Mouse (Mus musculus) c-Kit-positive CD71-negative TER-119-negative erythroid progenitor cells, embryonic 14.5 days (primary cell): ENCODE results near the gene Polr2e.

Experiments used
- DNase-seq: peaks from one replicate; pipeline ENCODE4 v3.0.0-alpha.2; 2013; ENCODE audit warnings: low read depth

Gene Polr2e

DNA sequence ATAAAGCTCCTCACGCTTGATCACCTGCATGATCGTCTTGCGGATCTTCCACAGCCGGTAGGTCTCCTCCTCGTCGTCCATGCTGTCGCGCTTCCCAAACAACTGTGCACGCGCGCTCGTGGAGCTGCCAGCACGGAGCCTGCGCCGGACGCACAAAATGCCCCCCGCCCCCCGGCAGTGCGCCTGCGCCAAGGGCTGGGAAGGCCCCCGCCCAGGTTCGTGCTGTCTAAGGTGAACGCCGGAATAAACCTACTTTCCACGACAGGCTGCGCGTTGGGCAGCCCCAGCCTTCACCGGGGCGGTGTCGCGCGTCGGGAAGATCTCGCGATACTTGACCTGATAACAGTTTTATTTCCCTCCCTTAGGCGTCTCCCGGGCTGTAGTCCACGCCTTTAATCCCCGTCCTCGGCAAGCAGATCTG is at the start of gene Polr2e:
Polr2e (minus strand) TSS at position 237 of the 421 bp plus-strand sequence.
- DNase-seq, result peak; percentile 97

- DNase-seq, result no peak
These were observed 49.6 kb upstream of the Polr2e start for GRCm38 (mm10) chr10:80089146-80089545.

DNA sequence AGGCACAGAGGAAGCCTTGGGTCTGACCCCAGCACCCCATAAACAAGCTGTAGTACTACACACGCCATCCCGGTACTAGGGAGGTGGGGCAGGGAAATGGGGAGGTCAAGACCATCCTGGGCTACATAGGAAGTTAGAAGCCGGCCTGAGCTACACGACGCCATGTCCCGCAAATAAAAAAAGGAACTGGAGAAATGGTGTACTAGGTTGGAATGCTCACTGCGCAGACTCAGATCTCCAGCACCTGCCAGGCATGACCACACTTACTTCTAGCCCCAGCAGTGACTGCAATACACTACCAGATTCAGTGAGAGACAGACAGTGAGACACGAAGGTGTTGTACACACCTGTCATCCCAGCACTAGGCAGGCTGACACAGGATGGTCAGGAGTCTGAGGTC is 47.9 kb upstream of the Polr2e start:
- no peak for DNase-seq

- DNase-seq, result no peak
These were observed 47.3 kb upstream of the Polr2e start for GRCm38 (mm10) chr10:80086847-80087246.

DNA sequence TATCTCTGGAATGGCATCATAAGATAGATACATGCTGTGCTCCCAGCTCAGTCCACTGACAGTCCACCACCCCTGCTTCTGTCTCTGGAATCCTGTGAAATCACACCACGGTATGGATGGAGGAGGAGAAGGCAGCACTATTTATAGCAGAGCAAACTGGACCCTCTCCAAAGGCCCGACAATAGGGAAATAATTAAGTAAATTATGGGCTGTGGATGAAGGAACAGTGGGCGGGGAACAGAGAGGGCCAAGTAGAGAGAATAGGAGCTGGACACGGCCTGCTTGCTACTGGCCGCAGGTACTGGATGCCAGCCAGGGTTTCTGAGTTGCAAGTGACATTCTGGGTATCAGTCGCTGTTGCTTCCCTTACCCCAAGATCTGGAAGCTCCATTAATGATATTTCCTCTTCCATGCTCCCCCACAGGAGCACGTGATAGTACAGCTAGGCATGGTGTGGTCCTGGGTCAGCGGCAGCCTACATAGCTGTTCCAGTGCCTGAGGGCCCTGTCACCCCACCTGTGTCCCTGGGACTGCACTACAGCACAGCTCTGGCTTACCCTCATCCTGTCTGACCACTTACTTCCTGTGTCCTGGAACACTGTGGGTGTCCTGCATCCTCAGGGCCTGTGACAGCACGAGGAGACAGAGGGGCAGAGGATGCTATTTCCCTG is 45.4 kb upstream of the Polr2e start:
- no peak for DNase-seq

DNA sequence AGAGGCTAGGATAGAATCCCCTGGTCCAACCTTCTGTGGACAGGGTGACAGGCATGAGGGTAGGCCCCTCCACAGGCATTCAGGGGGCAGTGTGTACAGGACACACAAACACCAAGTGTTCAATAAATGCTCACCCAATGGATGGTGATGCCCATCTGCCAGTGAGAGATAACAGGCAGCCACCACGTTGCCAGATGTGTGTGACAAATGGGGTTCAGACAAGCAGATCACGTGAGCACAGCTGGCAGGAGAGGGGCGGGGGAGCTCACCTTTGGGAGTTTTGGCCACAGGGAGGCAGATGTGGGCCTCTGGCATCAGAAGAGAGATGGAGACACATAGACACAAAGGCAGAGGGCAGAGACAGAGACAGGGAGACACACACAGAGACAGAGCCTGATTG is 41.5 kb upstream of the Polr2e start:
- no peak for DNase-seq

GRCm38 (mm10) chr10:80080396-80081070 is 40.9 kb upstream of the Polr2e start:
- no peak for DNase-seq

DNA sequence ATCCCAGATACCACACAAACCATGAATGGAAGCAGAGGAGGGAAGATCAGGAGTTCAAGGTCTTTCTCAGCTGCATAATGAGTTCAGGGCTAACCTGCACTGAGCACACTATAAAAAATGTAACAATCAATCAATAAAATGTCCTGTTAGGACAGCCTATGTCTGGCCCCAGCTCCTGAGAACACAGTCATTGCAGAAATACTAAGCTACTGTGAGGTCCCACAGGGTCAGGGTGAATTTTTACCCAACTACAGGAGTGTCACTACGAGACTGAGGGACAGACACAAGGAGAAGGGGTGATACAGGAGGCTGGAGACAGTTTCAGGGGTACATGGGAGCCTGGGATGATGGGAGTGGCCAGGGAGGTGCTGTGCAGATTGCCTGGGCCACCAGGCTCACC is 38.8 kb upstream of the Polr2e start:
- DNase-seq, result no peak

- DNase-seq, result no peak
These were observed 37.7 kb upstream of the Polr2e start for GRCm38 (mm10) chr10:80077312-80077711.

DNA sequence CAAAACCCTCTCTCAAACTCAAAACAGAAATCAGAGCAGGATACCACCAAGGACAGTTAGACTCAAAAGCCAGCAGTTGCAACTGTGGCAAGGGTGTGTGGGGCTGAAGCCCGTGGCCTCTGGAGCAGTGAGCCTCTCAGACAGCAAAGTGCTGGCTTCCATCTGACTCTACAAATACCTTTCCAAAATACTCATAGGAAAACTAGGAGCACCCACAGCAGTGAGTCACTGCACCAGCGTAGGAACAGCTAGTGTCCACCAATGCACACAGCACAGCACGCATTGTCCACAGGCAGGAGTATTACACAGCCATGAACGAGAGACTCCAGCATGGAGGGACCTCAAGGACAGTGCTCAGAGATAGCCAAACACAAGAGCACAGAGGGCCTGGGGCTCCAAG is 36.8 kb upstream of the Polr2e start:
- DNase-seq, result no peak

DNA sequence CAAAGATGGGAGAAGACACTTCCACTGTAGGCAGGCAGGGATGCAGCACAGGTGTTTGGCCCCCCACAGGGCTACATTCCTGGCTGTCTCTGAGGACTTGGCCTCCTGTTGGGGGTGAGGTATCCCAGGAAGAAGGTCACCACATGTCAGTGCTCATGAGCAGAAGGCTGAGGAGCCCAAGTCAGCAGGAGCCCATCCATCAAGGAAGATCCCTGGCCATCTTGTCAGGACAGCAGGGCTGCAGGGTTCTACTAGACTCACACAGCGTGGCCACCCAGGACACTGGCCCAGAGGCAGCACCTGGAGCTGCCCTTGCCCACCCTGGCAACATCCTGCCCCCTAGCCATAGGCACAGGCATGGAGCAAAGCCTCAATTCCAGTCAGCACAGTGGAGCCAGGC is 36.3 kb upstream of the Polr2e start:
- DNase-seq, result no peak

DNA sequence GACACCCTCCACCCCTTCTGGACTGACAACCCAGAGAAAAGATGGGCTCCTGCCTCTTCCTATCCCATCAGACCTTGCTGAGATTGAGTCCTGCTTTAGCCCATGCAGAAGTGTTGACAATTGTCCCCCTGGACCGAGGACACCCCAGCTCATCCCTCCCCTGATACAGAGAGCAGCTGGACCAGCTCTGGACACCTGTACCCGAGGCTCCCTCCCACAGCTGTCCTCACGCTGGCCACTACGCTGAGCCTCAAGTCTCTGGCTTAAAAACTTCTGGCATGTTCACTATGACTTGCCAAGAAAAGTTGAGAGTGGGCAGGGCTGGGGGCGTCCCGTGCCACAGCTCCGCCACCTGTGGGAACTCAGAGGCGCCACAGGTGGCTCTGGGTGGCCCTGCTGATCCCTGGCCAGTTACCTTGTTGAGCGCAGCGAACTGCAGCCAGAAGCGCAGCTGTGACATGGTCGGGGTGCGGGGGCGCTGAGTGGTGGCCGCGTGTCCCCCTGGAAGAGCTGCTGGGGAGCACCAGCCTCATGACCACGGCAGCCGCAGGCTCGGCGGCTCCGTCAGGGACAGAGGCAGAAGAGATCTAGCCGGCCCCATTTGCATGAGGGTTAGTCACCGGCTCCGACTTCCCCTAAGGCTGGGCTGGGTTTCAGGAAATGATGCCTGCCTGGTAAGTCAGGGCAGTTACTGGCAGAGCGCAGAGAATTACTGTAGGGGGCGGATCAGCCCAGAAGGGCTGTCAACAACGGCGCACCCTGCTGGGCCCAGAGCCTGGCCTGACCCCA is 35.4 kb upstream of the Polr2e start:
- DNase-seq, result peak; percentile 77

DNA sequence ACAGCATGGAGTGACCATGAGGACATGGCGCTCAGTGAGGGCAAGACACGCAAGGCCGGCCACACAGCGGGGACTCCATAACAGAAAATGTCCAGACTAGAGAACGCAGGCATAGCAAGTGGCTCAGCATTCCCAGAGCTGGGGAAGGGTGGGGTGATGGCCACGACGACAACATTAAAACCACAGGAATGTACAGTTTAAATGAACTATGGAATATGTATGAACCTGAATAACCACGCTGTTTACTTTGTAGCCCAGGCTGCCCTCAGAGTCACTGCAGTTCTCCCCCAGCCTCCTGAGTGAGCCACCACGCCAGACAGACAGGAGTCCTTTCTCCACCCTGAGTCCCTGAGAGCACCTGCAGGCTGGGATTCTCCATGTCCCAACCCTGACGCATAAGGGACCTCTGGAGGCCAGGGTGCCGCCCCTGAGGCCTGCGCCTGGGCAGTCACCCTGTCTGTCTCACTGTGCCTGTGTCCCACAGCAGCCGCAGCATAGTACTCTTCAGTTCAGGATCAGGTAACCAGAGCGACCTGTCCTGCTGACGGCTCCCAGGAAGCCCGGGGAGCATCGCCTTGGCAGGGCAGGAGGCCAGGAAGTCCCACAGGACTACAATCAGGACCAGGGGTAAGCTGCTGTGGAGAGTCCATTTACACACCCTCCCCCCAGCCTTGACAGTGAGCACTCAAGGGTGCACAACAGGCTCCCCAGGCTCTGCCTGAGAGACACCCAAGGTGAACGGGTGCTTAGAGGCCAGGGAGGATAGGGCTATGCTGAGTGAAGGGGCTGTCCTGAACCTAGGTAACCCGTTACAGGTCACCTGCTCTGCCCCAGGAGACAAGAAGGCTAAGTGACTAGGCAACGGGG is 33.3 kb upstream of the Polr2e start:
- DNase-seq, result no peak

DNA sequence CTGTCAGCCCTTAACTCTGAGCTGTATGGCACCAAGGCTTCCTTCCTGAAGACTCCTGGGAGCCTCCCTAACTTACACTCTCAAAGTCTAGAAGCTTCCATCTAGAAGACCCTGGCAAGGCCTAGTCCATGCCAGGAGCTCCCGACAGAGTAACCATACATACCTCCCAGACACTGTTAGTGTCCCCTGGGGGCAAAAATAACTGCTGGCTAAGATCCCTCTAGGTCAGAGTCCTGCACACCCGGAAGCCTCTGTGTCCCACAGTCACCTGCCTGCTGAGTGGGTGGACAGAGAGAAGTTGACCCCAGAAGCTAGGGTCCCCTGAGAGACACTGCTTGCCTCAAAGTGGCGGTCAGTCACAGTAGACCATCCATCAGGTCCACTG is 31.9 kb upstream of the Polr2e start:
- no peak for DNase-seq

GRCm38 (mm10) chr10:80070837-80071515 is 31.4 kb upstream of the Polr2e start:
- DNase-seq, result no peak

- DNase-seq, result no peak
These were observed 30.4 kb upstream of the Polr2e start for GRCm38 (mm10) chr10:80069948-80070450.

- DNase-seq, result no peak
These were observed 29.7 kb upstream of the Polr2e start for GRCm38 (mm10) chr10:80069251-80069650.

DNA sequence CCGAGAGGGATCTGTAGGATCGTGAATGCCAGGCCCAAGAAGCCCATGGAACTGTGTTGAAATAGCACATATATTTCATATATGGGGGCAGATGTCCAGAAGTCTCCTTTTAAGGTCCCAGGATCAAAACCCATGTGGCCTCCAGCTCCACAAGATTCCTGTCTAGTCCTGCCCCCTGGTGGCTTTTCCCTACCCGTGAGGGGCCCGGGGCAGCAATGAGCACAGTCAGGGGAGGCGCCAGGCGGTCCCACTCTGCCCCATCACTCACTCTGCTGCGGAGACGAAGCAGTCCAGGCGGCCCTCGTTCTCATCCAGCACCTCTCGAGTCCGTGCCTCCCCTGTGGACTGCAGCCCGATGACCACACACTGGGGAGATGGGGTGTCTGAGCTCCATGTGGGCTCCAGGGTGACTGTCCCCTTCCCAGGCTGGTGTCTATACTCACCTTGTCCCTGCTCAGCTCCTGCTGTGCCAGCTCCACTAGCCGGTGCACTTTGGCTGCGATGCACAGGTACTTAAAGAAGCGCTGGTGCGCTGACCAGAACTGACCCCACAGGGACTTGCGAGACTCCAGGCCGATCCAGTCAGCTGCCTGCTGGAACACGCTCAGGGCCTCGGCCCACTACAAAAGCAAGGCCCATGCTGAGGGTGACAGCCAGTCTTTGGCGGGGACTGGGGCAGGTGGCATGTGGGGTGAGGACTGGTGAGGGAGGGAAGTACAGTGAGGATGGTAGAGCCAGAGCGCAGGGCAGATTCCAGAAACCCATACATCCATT is 24.5 kb upstream of the Polr2e start:
- DNase-seq, result no peak

DNA sequence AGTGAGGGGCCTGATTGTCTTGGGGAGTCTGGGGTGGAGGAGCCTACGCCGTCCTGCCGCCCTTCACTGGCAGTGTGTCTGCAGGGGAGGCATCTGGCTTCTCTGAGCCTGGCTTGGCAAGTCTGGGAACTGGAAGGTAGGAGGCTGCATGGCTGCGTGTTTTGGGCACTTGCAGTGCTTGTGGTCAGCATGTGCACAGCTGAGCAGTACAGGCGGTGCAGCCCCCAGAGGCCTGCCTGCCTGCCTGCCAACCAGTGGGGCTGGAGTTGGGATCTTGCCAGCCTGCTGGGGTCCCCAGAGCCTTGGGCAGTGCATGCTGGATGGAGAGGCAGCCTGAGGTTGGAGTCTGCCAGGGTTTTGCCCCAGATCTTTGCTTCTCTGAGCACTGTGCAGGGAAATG is 23.5 kb upstream of the Polr2e start:
- DNase-seq, result no peak

- DNase-seq, result no peak
These were observed 18.2 kb upstream of the Polr2e start for GRCm38 (mm10) chr10:80057683-80058326.
